Mouse (Mus musculus) lung, postnatal 10 days (tissue): ENCODE data around the gene Tgfbr2.

Experiments used
- DNase-seq: peaks from one replicate; pipeline ENCODE4 v3.0.0; 2021

Gene Tgfbr2

GRCm38 (mm10) chr9:116150725-116151396, 24.3 kb downstream of the Tgfbr2 start:
- DNase-seq: no peak

GRCm38 (mm10) chr9:116148809-116149208, 26.4 kb downstream of the Tgfbr2 start:
- DNase-seq: no peak

GRCm38 (mm10) chr9:116146235-116146634, 28.9 kb downstream of the Tgfbr2 start:
- peak; percentile 41 for DNase-seq

GRCm38 (mm10) chr9:116145231-116145641, 29.9 kb downstream of the Tgfbr2 start:
- peak; percentile 60 for DNase-seq

- DNase-seq: no peak
Measured at GRCm38 (mm10) chr9:116140422-116140821, 34.7 kb downstream of the Tgfbr2 start.

GRCm38 (mm10) chr9:116139549-116139948, 35.6 kb downstream of the Tgfbr2 start:
- DNase-seq: no peak

GRCm38 (mm10) chr9:116138595-116139134, 36.5 kb downstream of the Tgfbr2 start:
- DNase-seq: no peak

- DNase-seq: no peak
Measured at GRCm38 (mm10) chr9:116137645-116138044, 37.5 kb downstream of the Tgfbr2 start.

- DNase-seq: no peak
Measured at GRCm38 (mm10) chr9:116136811-116137210, 38.3 kb downstream of the Tgfbr2 start.

GRCm38 (mm10) chr9:116136146-116136545, 39.0 kb downstream of the Tgfbr2 start:
- DNase-seq: no peak

GRCm38 (mm10) chr9:116134488-116134887, 40.7 kb downstream of the Tgfbr2 start:
- DNase-seq: no peak

- DNase-seq: no peak
Measured at GRCm38 (mm10) chr9:116133312-116133980, 41.7 kb downstream of the Tgfbr2 start.

- DNase-seq: peak; percentile 41
Measured at GRCm38 (mm10) chr9:116128886-116129285, 46.3 kb downstream of the Tgfbr2 start.

- peak; percentile 14 for DNase-seq
Measured at GRCm38 (mm10) chr9:116128311-116128710, 46.8 kb downstream of the Tgfbr2 start.

- no peak for DNase-seq
Measured at GRCm38 (mm10) chr9:116126494-116126893, 48.7 kb downstream of the Tgfbr2 start.

- DNase-seq: peak; percentile 68
Measured at GRCm38 (mm10) chr9:116122969-116123589, 52.1 kb downstream of the Tgfbr2 start.

- no peak for DNase-seq
Measured at GRCm38 (mm10) chr9:116122544-116122943, 52.6 kb downstream of the Tgfbr2 start.

GRCm38 (mm10) chr9:116121472-116121871, 53.7 kb downstream of the Tgfbr2 start:
- DNase-seq: no peak

GRCm38 (mm10) chr9:116119990-116120389, 55.2 kb downstream of the Tgfbr2 start:
- DNase-seq: no peak

- no peak for DNase-seq
Measured at GRCm38 (mm10) chr9:116118332-116118872, 56.8 kb downstream of the Tgfbr2 start.

GRCm38 (mm10) chr9:116115875-116116274, 59.3 kb downstream of the Tgfbr2 start:
- no peak for DNase-seq

- DNase-seq: peak; percentile 78
Measured at GRCm38 (mm10) chr9:116114339-116114738, 60.8 kb downstream of the Tgfbr2 start.
